13 mouse cellular contexts compared by ENCODE assay signal in genomic region chr5:125143114-125143872, GRCm38 (mm10). TPM values are rescaled to one million over a fixed set of nuclear protein-coding genes. Genes with fewer than 3 reads are reported as not detected.
DNase-seq lines count a peak whose midpoint lies in the region; ATAC-seq and TF ChIP-seq lines count a peak whose summit lies in the region.
"Had no signal": no experiment of that assay in that cellular context is flagged by ENCODE, and none has a peak within 500 bp of the region (broad histone marks: within the 10 kb centered on the region; RNA-seq: fewer than 3 reads in every experiment).

No protein-coding gene starts in this region.

- WGBS in kidney, embryonic 15.5 days = 77% methylated on average over 12 of the region's 12 CpGs
- WGBS in kidney, adult 2 months = 76% methylated on average over 12 of the region's 12 CpGs
- 87% methylated on average over 12 of the region's 12 CpGs for whole genome bisulfite sequencing in forebrain, embryonic 14.5 days
- 75% methylated on average over 12 of the region's 12 CpGs for WGBS in hindbrain, postnatal 0 days
- 63% methylated on average over 12 of the region's 12 CpGs for WGBS in olfactory bulb, adult 2 months

- 0 out of 2 replicates have a peak overlapping the region, but pooled peaks have one; percentile 97 for H3K27ac ChIP-seq in kidney, embryonic 15.5 days
- no peak overlapping the region for H3K27ac ChIP-seq in kidney, adult 2 months (ENCODE audit: insufficient read depth, low read depth, low read length)
- H3K27ac ChIP-seq in forebrain, embryonic 14.5 days (ENCODE audit: low read depth, low read length) = peak overlapping the region; percentile 55; the same call in 1 of the 2 replicates
- H3K27ac ChIP-seq in hindbrain, postnatal 0 days = peak overlapping the region; percentile 48
- peak overlapping the region; percentile 49; the same call in 1 of the 2 replicates for H3K27ac ChIP-seq in olfactory bulb, adult 2 months (ENCODE audit: insufficient read depth, low read depth, low read length)

- no peak for TF ChIP-seq CTCF in kidney, adult 2 months (conservative IDR thresholded peaks at IDR 0.05; ENCODE audit: insufficient read depth, insufficient read length, low read depth, low read length)
- no peak for TF ChIP-seq CTCF in hindbrain, postnatal 0 days (IDR thresholded peaks at IDR 0.05; ENCODE audit: low read depth)
- no peak for TF ChIP-seq CTCF in olfactory bulb, adult 2 months (IDR thresholded peaks at IDR 0.05; ENCODE audit: insufficient read depth, low read depth, low read length)

- no peak for ATAC-seq in kidney, embryonic 15.5 days (replicated peaks; ENCODE audit: low FRiP score)
- ATAC-seq in forebrain, embryonic 14.5 days = no peak
- ATAC-seq in hindbrain, postnatal 0 days = no peak

- H3K4me1 ChIP-seq in kidney, embryonic 15.5 days = peaks cover 97% of the 10 kb centered on the region
- H3K4me1 ChIP-seq in kidney, adult 2 months (ENCODE audit: control insufficient read depth, insufficient read depth, low read length) = peaks cover 38% of the 10 kb centered on the region
- peaks cover 69% of the 10 kb centered on the region for H3K4me1 ChIP-seq in forebrain, embryonic 14.5 days (ENCODE audit: control insufficient read depth, insufficient read depth, low read length)
- peaks cover 53% of the 10 kb centered on the region for H3K4me1 ChIP-seq in hindbrain, postnatal 0 days (ENCODE audit: insufficient read depth, low read length)
- H3K4me1 ChIP-seq in olfactory bulb, adult 2 months (ENCODE audit: control insufficient read depth, insufficient read depth, low read length) = peaks cover 82% of the 10 kb centered on the region

- no peaks in the 10 kb centered on the region for H3K27me3 ChIP-seq in kidney, embryonic 15.5 days
- no peaks in the 10 kb centered on the region for H3K27me3 ChIP-seq in kidney, adult 2 months (replicated peaks; ENCODE audit: control insufficient read depth, insufficient read depth, low read length)
- no peaks in the 10 kb centered on the region for H3K27me3 ChIP-seq in forebrain, embryonic 14.5 days (replicated peaks; ENCODE audit: control insufficient read depth, insufficient read depth, low read length)
- H3K27me3 ChIP-seq in hindbrain, postnatal 0 days (ENCODE audit: insufficient read depth, low read length) = no peaks in the 10 kb centered on the region

- no peak for DNase-seq in kidney, adult 2 months
- no peak for DNase-seq in forebrain, embryonic 14.5 days (ENCODE audit: low spot score)
- DNase-seq in hindbrain, postnatal 0 days (ENCODE audit: low spot score) = no peak
- DNase-seq in urinary bladder, postnatal 36 days (ENCODE audit: low spot score in 2 of 2) = no peak
- DNase-seq in thymus, postnatal 25 days = no peak
- DNase-seq: adrenal gland, adult 8-10 months; kidney, adult 8-10 months; right cerebral cortex, postnatal 14 days; thymus, postnatal 14 days had no signal

- no peak for TF ChIP-seq POLR2A in kidney, adult 2 months (IDR thresholded peaks at IDR 0.05; ENCODE audit: low read depth, low read length)
- no peak for TF ChIP-seq POLR2A in olfactory bulb, adult 2 months (IDR thresholded peaks at IDR 0.05; ENCODE audit: insufficient read depth, low read depth, low read length)

- no peak overlapping the region for H3K9ac ChIP-seq in kidney, embryonic 15.5 days
- H3K9ac ChIP-seq in forebrain, embryonic 14.5 days (ENCODE audit: low read length) = no peak overlapping the region
- no peak overlapping the region for H3K9ac ChIP-seq in hindbrain, postnatal 0 days (replicated peaks; ENCODE audit: low read length)

- H3K9me3 ChIP-seq in kidney, embryonic 15.5 days (replicated peaks) = no peaks in the 10 kb centered on the region
- no peaks in the 10 kb centered on the region for H3K9me3 ChIP-seq in forebrain, embryonic 14.5 days (replicated peaks; ENCODE audit: control insufficient read depth, low read length)
- H3K9me3 ChIP-seq in hindbrain, postnatal 0 days (ENCODE audit: low read length) = no peaks in the 10 kb centered on the region
- H3K9me3 ChIP-seq: megakaryocyte, embryonic 14.5 days had no signal

- no peak overlapping the region for H3K4me3 ChIP-seq in kidney, embryonic 15.5 days (replicated peaks)
- H3K4me3 ChIP-seq in kidney, adult 2 months (ENCODE audit: insufficient read depth, low read depth, low read length) = no peak overlapping the region
- no peak overlapping the region for H3K4me3 ChIP-seq in forebrain, embryonic 14.5 days (ENCODE audit: low read depth, low read length)
- no peak overlapping the region for H3K4me3 ChIP-seq in hindbrain, postnatal 0 days (ENCODE audit: low read length)
- H3K4me3 ChIP-seq in olfactory bulb, adult 2 months (ENCODE audit: insufficient read depth, low read depth, low read length) = no peak overlapping the region
- H3K4me3 ChIP-seq: megakaryocyte, embryonic 14.5 days had no signal

- H3K36me3 ChIP-seq in kidney, embryonic 15.5 days = no peaks in the 10 kb centered on the region
- no peaks in the 10 kb centered on the region for H3K36me3 ChIP-seq in kidney, adult 2 months (ENCODE audit: control insufficient read depth, insufficient read depth, low read length)
- 0 out of 2 replicates have a peak, but pooled peaks cover 3% of the 10 kb centered on the region for H3K36me3 ChIP-seq in forebrain, embryonic 14.5 days (ENCODE audit: control insufficient read depth, insufficient read depth, low read length)
- no peaks in the 10 kb centered on the region for H3K36me3 ChIP-seq in hindbrain, postnatal 0 days (ENCODE audit: insufficient read depth, low read length)
- H3K36me3 ChIP-seq: G1E had no signal

- H3K4me2 ChIP-seq in kidney, embryonic 15.5 days = no peak overlapping the region
- H3K4me2 ChIP-seq in forebrain, embryonic 14.5 days (ENCODE audit: low read length) = no peak overlapping the region
- no peak overlapping the region for H3K4me2 ChIP-seq in hindbrain, postnatal 0 days (ENCODE audit: low read depth, low read length)

RNA-seq across cellular contexts. Expression of gene Ncor2, which starts 35.7 kb away (rescaled TPM):
- polyA plus RNA-seq in kidney, embryonic 15.5 days (2015; fragmentation: Nextera tagmentation; extraction: Ambion mirVana) = 27.5 and 28.8 TPM in 2 replicates
- 32.0 and 38.8 TPM in 2 replicates for polyA plus RNA-seq in kidney, adult 2 months (2012; rRNA removed)
- polyA plus RNA-seq in forebrain, embryonic 14.5 days (2014; fragmentation: Nextera tagmentation; extraction: Ambion mirVana) = 15.1 and 22.3 TPM in 2 replicates
- 35.4 and 37.5 TPM in 2 replicates for total RNA-seq in hindbrain, postnatal 0 days (2014; rRNA removed)
- 20.9 and 22.7 TPM in 2 replicates for polyA plus RNA-seq in hindbrain, postnatal 0 days (2015; fragmentation: Nextera tagmentation; extraction: Ambion mirVana)
- polyA plus RNA-seq in olfactory bulb, adult 2 months (2012; ENCODE audit: insufficient read depth, insufficient read length, low replicate concordance, missing spikeins) = not detected in 2 replicates
- total RNA-seq: G1E had no signal
